Mouse (Mus musculus): ENCODE data around the gene Atg9a.

DNA sequence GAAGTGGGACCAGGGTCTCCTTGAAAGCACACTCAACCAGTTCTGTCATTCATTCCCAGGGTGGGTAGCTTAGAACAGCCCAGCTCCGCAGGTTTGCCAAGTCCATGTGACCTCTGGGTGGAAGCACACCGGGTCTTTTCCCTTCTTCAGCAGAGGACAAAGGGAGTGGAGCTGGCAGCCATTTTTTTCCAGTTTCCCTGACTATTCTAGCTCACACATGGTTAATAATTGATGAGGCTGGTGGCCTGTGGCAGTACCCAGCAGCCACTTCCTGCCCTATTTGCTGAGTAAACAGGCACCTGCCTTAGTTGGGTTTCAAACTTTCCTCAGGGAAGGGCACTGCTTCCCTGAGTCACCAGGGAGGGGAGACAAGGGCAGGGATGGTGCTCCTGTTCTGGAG is 22.4 kb upstream of the Atg9a start:
- TF ChIP-seq POLR2A (IDR thresholded peaks at IDR 0.05; ENCODE audit: control insufficient read depth in 1 of 2, insufficient read depth in 1 of 2, low read depth in 1 of 2, low read length in 2 of 2, poor library complexity in 1 of 2) (no peak; a peak in 1 of 4 replicates), TCF12 (IDR thresholded peaks at IDR 0.05; ENCODE audit: low read depth, low read length) (no peak), MAZ (IDR thresholded peaks at IDR 0.05; ENCODE audit: low read depth, low read length) (no peak), POLR2AphosphoS2 (IDR thresholded peaks at IDR 0.05; ENCODE audit: low read length) (peak; percentile 16; the same call in 1 of the 2 replicates), CTCF (IDR thresholded peaks at IDR 0.05 in 2 of 3, conservative IDR thresholded peaks at IDR 0.05 in 1 of 3; ENCODE audit: control insufficient read depth in 1 of 3, insufficient read depth in 1 of 3, low read depth in 2 of 3, low read length in 3 of 3, poor library complexity in 1 of 3, severe bottlenecking in 1 of 3) (no peak), JUND (IDR thresholded peaks at IDR 0.05; ENCODE audit: low read depth, low read length) (no peak), MYB (IDR thresholded peaks at IDR 0.05; ENCODE audit: low read depth, low read length) (no peak), UBTF (IDR thresholded peaks at IDR 0.05; ENCODE audit: borderline replicate concordance, insufficient read depth, low read depth, low read length) (no peak), EP300 (IDR thresholded peaks at IDR 0.05; ENCODE audit: low read depth in 1 of 2, low read length in 2 of 2) (no peak), ELF1 (IDR thresholded peaks at IDR 0.05; ENCODE audit: low read depth, low read length) (no peak), ZKSCAN1 (IDR thresholded peaks at IDR 0.05; ENCODE audit: low read depth, low read length) (no peak), USF1 (IDR thresholded peaks at IDR 0.05; ENCODE audit: low read depth, low read length) (no peak)
